Comparison of ENCODE assay signal across 25 mouse cellular contexts in genomic region chr4:119950181-119950580, GRCm38 (mm10).
DNase-seq lines count a peak whose midpoint lies in the region; TF ChIP-seq lines count a peak whose summit lies in the region.
"Had no signal": no experiment of that assay in that cellular context is flagged by ENCODE, and none has a peak within 500 bp of the region (broad histone marks: within the 10 kb centered on the region; RNA-seq: fewer than 3 reads in every experiment).

No protein-coding gene starts in this region.

- no peak for DNase-seq in layer of hippocampus, adult 2 months (ENCODE audit: low spot score in 2 of 2)
- DNase-seq in layer of hippocampus, postnatal 36 days, result no peak
- peak; percentile 75 for DNase-seq in cerebellum, adult 11-12 months
- DNase-seq in cerebellum, adult 2 months, result peak; percentile 71 to 85
- peak; percentile 71 to 72 for DNase-seq in cerebellum, postnatal 25 days
- no peak for DNase-seq in B cell, adult 2 months
- DNase-seq in yolk sac, embryonic 10.5 days (ENCODE audit: low spot score), result no peak
- DNase-seq in retina, embryonic 14.5 days (ENCODE audit: low spot score), result no peak
- DNase-seq: adrenal gland, postnatal 10 days; heart, postnatal 10 days; kidney, adult 11 months; kidney, postnatal 36 days; liver; lung, adult 2 months; lung, postnatal 10 days; midbrain, embryonic 14.5 days had no signal

- 29% methylated on average over 5 of the region's 5 CpGs for WGBS in cerebellum, adult 2 months

- no peak overlapping the region for H3K4me3 ChIP-seq in layer of hippocampus, adult 2 months
- no peak overlapping the region for H3K4me3 ChIP-seq in cerebellum, adult 2 months (replicated peaks; ENCODE audit: insufficient read depth, low read depth, low read length)
- H3K4me3 ChIP-seq: embryonic facial prominence, embryonic 10.5 days; embryonic facial prominence, embryonic 15.5 days; heart, embryonic 13.5 days; hindbrain, embryonic 10.5 days; hindbrain, embryonic 15.5 days; kidney, embryonic 15.5 days had no signal

- peak; percentile 29; the same call in 1 of the 2 replicates for TF ChIP-seq POLR2A in cerebellum, adult 2 months (IDR thresholded peaks at IDR 0.05; ENCODE audit: borderline replicate concordance, insufficient read depth, low read length)

- peak overlapping the region; percentile 61; the same call in 1 of the 2 replicates for H3K27ac ChIP-seq in layer of hippocampus, adult 2 months
- H3K27ac ChIP-seq in cerebellum, adult 2 months (ENCODE audit: insufficient read depth, low read length), result peak overlapping the region; percentile 39
- H3K27ac ChIP-seq: embryonic facial prominence, embryonic 10.5 days; embryonic facial prominence, embryonic 15.5 days; hindbrain, embryonic 10.5 days; hindbrain, embryonic 15.5 days; kidney, embryonic 15.5 days; liver, embryonic 14.5 days; macrophage had no signal

- TF ChIP-seq CTCF in layer of hippocampus, adult 2 months (conservative IDR thresholded peaks at IDR 0.05), result no peak
- no peak for TF ChIP-seq CTCF in cerebellum, adult 2 months (IDR thresholded peaks at IDR 0.05; ENCODE audit: borderline replicate concordance, insufficient read depth, low read depth, low read length)

- no peaks in the 10 kb centered on the region for H3K27me3 ChIP-seq in cerebellum, adult 2 months (ENCODE audit: control insufficient read depth, insufficient read depth, low read length)
- H3K27me3 ChIP-seq: CH12.LX; embryonic facial prominence, embryonic 15.5 days; heart, embryonic 13.5 days; hindbrain, embryonic 15.5 days; kidney, embryonic 15.5 days had no signal

- H3K4me1 ChIP-seq in cerebellum, adult 2 months (ENCODE audit: control insufficient read depth, insufficient read depth, low read length), result peaks cover 39% of the 10 kb centered on the region
- H3K4me1 ChIP-seq: kidney, embryonic 15.5 days had no signal

Comparison
In these comparisons a context has a peak if more than half of its experiments do, and no peak if none do; other contexts are left out.
1. DNase-seq: peak in cerebellum, adult 11-12 months (single experiment), cerebellum, adult 2 months (2 of 2) and cerebellum, postnatal 25 days (2 of 2); none in layer of hippocampus, adult 2 months (0 of 2), layer of hippocampus, postnatal 36 days (0 of 2), B cell, adult 2 months (0 of 2), yolk sac, embryonic 10.5 days (single experiment) and retina, embryonic 14.5 days (single experiment).